Mouse (Mus musculus) limb, embryonic 12.5 days (tissue): ENCODE measurements at regions not wholly inside any gene's neighbourhood (a gene's known extent, or its start where the extent isn't known, plus 50 kb on each side); places are given as distances from the start of the nearest gene placed in this dataset.

Source experiments
- ATAC-seq: fragments of 200-750 bp; cut with Nextera tagmentation; 2 replicates; pipeline ENCODE4 v1.8.0; 2017; ENCODE audit warnings: low read depth, moderate TSS enrichment; ENCODE audit not compliant: insufficient number of reproducible peaks, insufficient read depth, low FRiP score, low TSS enrichment
- H3K27ac ChIP-seq: fragments of 300-500 bp; sonication (generic); 2 replicates; pipeline ENCODE4 v1.5.1; 2016; ENCODE audit warnings: mild to moderate bottlenecking, moderate library complexity
- H3K27me3 ChIP-seq: fragments of 300-500 bp; sonication (generic); 2 replicates; pipeline ENCODE4 v1.6.1; 2016; ENCODE audit warnings: mild to moderate bottlenecking, moderate library complexity
- H3K36me3 ChIP-seq: fragments of 300-500 bp; sonication (generic); 2 replicates; pipeline ENCODE4 v1.6.1; 2016; ENCODE audit warnings: mild to moderate bottlenecking, moderate library complexity
- H3K4me1 ChIP-seq: fragments of 300-500 bp; sonication (generic); replicated peaks from 2 replicates; pipeline ENCODE4 v1.6.1; 2016
- H3K4me2 ChIP-seq: fragments of 300-500 bp; sonication (generic); 2 replicates; pipeline ENCODE4 v1.6.1; 2016; ENCODE audit warnings: mild to moderate bottlenecking, moderate library complexity
- H3K4me3 ChIP-seq: fragments of 300-500 bp; sonication (generic); replicated peaks from 2 replicates; pipeline ENCODE4 v1.5.1; 2016; ENCODE audit warnings: mild to moderate bottlenecking
- H3K9ac ChIP-seq: fragments of 300-500 bp; sonication (generic); replicated peaks from 2 replicates; pipeline ENCODE4 v1.6.1; 2016; ENCODE audit warnings: mild to moderate bottlenecking, moderate library complexity
- H3K9me3 ChIP-seq: fragments of 300-500 bp; sonication (generic); 2 replicates; pipeline ENCODE4 v1.6.1; 2016; ENCODE audit warnings: mild to moderate bottlenecking, moderate library complexity
- WGBS: fragments of 180-500 bp; shearing (Covaris S2); methylation state at CpG from one replicate; pipeline ENCODE4 v1.1.7; 2016; 5-methylcytosine and 5-hydroxymethylcytosine counted together

GRCm38 (mm10) chr14:79822453-79823117 is 51.5 kb upstream of the Pcdh8 start:
- no peaks in the 10 kb centered on the region for H3K36me3 ChIP-seq
- no peak overlapping the region for H3K27ac ChIP-seq
- WGBS, result 61% methylated on average over 16 of the region's 16 CpGs
- H3K27me3 ChIP-seq, result no peaks in the 10 kb centered on the region; the same call in 1 of the 2 replicates
- no peak overlapping the region for H3K4me2 ChIP-seq
- H3K4me3 ChIP-seq, result no peak overlapping the region
- no peaks in the 10 kb centered on the region for H3K9me3 ChIP-seq
- no peak overlapping the region for H3K9ac ChIP-seq
- peaks cover 7% of the 10 kb centered on the region for H3K4me1 ChIP-seq
- ATAC-seq, result no peak

GRCm38 (mm10) chr14:79822011-79822435 is 50.9 kb upstream of the Pcdh8 start:
- no peak overlapping the region for H3K4me2 ChIP-seq
- H3K9me3 ChIP-seq, result no peaks in the 10 kb centered on the region
- no peaks in the 10 kb centered on the region; the same call in 1 of the 2 replicates for H3K27me3 ChIP-seq
- no peak overlapping the region for H3K27ac ChIP-seq
- WGBS, result 79% methylated on average over 5 of the region's 5 CpGs
- H3K4me3 ChIP-seq, result no peak overlapping the region
- peaks cover 7% of the 10 kb centered on the region for H3K4me1 ChIP-seq
- H3K36me3 ChIP-seq, result no peaks in the 10 kb centered on the region
- H3K9ac ChIP-seq, result no peak overlapping the region
- ATAC-seq, result no peak

GRCm38 (mm10) chr14:79821352-79822010 is 50.4 kb upstream of the Pcdh8 start:
- Histone ChIP-seq H3K27ac (no peak overlapping the region), H3K4me1 (peaks cover 7% of the 10 kb centered on the region), H3K9me3 (no peaks in the 10 kb centered on the region), H3K4me2 (no peak overlapping the region), H3K4me3 (no peak overlapping the region), H3K27me3 (no peaks in the 10 kb centered on the region; the same call in 1 of the 2 replicates), H3K9ac (no peak overlapping the region), H3K36me3 (no peaks in the 10 kb centered on the region)
- ATAC-seq, result no peak
- WGBS, result 86% methylated on average over 5 of the region's 5 CpGs
